In genomic region chr7:75398904-75399724, GRCm38 (mm10) we compare ENCODE assay signal across 8 mouse cellular contexts. TPM values are rescaled to one million over a fixed set of nuclear protein-coding genes. Genes with fewer than 3 reads are reported as not detected.
DNase-seq lines count a peak whose midpoint lies in the region; ATAC-seq lines count a peak whose summit lies in the region.

No protein-coding gene starts in this region.

- H3K9ac ChIP-seq in heart, embryonic 12.5 days, result no peak overlapping the region; the same call in 1 of the 2 replicates

- H3K27me3 ChIP-seq in embryonic facial prominence, embryonic 10.5 days (replicated peaks; ENCODE audit: low read depth, poor library complexity, severe bottlenecking), result no peaks in the 10 kb centered on the region
- H3K27me3 ChIP-seq in heart, embryonic 12.5 days (replicated peaks), result no peaks in the 10 kb centered on the region

- peaks cover 16% of the 10 kb centered on the region for H3K4me1 ChIP-seq in embryonic facial prominence, embryonic 10.5 days
- peaks cover 47% of the 10 kb centered on the region for H3K4me1 ChIP-seq in heart, embryonic 12.5 days (replicated peaks)

- peak overlapping the region; percentile 26; the same call in 1 of the 2 replicates for H3K27ac ChIP-seq in embryonic facial prominence, embryonic 10.5 days (replicated peaks)
- peak overlapping the region; percentile 68 for H3K27ac ChIP-seq in heart, embryonic 12.5 days (ENCODE audit: poor library complexity, severe bottlenecking)

- no peak overlapping the region for H3K4me3 ChIP-seq in embryonic facial prominence, embryonic 10.5 days
- H3K4me3 ChIP-seq in heart, embryonic 12.5 days, result no peak overlapping the region

- peak; percentile 79 for DNase-seq in CD4-positive, CD25-positive, alpha-beta regulatory T cell, adult 2 months (ENCODE audit: low read depth, low spot score)
- DNase-seq in R1 (ENCODE audit: low read depth, low spot score), result peak; percentile 61
- DNase-seq in embryonic facial prominence, embryonic 10.5 days (ENCODE audit: low spot score), result peak; percentile 59
- peak; percentile 72 for DNase-seq in kidney, postnatal 10 days
- peak; percentile 85 to 90 for DNase-seq in lung, adult 18-20 months
- DNase-seq in retina, postnatal 7 days (ENCODE audit: low read depth, low spot score), result peak; percentile 13

- H3K36me3 ChIP-seq in embryonic facial prominence, embryonic 10.5 days (replicated peaks), result no peaks in the 10 kb centered on the region
- H3K36me3 ChIP-seq in heart, embryonic 12.5 days, result no peaks in the 10 kb centered on the region

- H3K4me2 ChIP-seq in heart, embryonic 12.5 days, result no peak overlapping the region

- 51% methylated on average over 7 of the region's 7 CpGs for WGBS in embryonic facial prominence, embryonic 10.5 days
- WGBS in heart, embryonic 12.5 days, result 41% methylated on average over 7 of the region's 7 CpGs

- no peaks in the 10 kb centered on the region for H3K9me3 ChIP-seq in embryonic facial prominence, embryonic 10.5 days
- peaks cover 3% of the 10 kb centered on the region; the same call in 1 of the 2 replicates for H3K9me3 ChIP-seq in heart, embryonic 12.5 days (replicated peaks)

- peak; percentile 73 for ATAC-seq in heart, embryonic 12.5 days (ENCODE audit: insufficient number of reproducible peaks, low FRiP score)
- no peak for ATAC-seq in erythroblast, adult 5-6 weeks (replicated peaks; ENCODE audit: low FRiP score, poor library complexity, severe bottlenecking)

RNA-seq across cellular contexts. Expression of gene Akap13, which starts 56.2 kb away (rescaled TPM):
- 34.5 and 37.6 TPM in 2 replicates for polyA plus RNA-seq in embryonic facial prominence, embryonic 10.5 days (2016; fragmentation: Nextera tagmentation; extraction: Ambion mirVana)
- polyA plus RNA-seq in heart, embryonic 12.5 days (2016; fragmentation: Nextera tagmentation; extraction: Ambion mirVana), result 66.9 and 73.2 TPM in 2 replicates
- total RNA-seq in erythroblast, adult 5-6 weeks (2015; ENCODE audit: low replicate concordance), result 608 and 666 TPM in 2 replicates
- total RNA-seq in erythroblast, adult 5-6 weeks (2017; ENCODE audit: low replicate concordance), result 2,657 and 2,715 TPM in 2 replicates

Comparison
In these comparisons a context has a peak if more than half of its experiments do, and no peak if none do; other contexts are left out.
1. DNase-seq: peak in every context shown above with its lines; median percentile 88 in lung, adult 18-20 months; 79 in CD4-positive, CD25-positive, alpha-beta regulatory T cell, adult 2 months; 72 in kidney, postnatal 10 days; 61 in R1; 59 in embryonic facial prominence, embryonic 10.5 days; 13 in retina, postnatal 7 days.